Mouse (Mus musculus) megakaryocyte, embryonic 14.5 days (primary cell): ENCODE measurements around the gene Tmem87a.

Experiments
- FLI1 ChIP-seq: IDR thresholded peaks from 2 replicates; pipeline ENCODE4 v1.6.1; 2012; ENCODE audit warnings: low read length, inconsistent platforms, mixed read lengths
- GATA1 ChIP-seq: IDR thresholded peaks from 3 replicates; pipeline ENCODE4 v1.6.1; 2012; ENCODE audit warnings: mixed read lengths, low read length, inconsistent platforms, borderline replicate concordance

GRCm38 (mm10) chr2:120402813-120403212, 1.1 kb downstream of the Tmem87a start:
- TF ChIP-seq GATA1 (no peak), FLI1 (no peak)
